Mouse (Mus musculus) brain, embryonic 18.5 days (tissue): ENCODE measurements around the gene Rsph1.

Experiments used
- DNase-seq: peaks from one replicate; pipeline ENCODE4 v3.0.0-alpha.2; 2012; ENCODE audit warnings: low read depth, low spot score

Rsph1 gene

GRCm38 (mm10) chr17:31209376-31209930, 67.7 kb downstream of the Rsph1 start:
- no peak for DNase-seq

DNA sequence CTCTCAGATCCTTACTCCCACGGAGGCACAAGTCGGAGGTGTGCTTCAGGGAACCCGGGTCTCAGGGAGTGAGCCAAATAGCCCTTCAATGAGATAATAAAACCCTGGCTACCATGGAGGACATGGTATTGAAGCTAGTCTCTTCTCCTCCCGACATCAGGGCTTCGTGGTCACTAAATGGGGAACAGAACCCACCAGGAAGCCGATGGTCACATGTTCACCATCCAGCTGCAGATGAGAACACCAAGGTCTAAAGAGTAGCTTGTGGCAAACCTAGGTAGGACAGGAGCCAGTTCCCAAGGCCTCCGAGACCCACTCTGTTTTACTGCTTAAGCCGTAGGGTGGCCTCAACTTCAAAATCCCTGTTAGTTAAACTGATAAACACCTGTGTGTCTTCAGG, 68.5 kb downstream of the Rsph1 start:
- no peak for DNase-seq

DNA sequence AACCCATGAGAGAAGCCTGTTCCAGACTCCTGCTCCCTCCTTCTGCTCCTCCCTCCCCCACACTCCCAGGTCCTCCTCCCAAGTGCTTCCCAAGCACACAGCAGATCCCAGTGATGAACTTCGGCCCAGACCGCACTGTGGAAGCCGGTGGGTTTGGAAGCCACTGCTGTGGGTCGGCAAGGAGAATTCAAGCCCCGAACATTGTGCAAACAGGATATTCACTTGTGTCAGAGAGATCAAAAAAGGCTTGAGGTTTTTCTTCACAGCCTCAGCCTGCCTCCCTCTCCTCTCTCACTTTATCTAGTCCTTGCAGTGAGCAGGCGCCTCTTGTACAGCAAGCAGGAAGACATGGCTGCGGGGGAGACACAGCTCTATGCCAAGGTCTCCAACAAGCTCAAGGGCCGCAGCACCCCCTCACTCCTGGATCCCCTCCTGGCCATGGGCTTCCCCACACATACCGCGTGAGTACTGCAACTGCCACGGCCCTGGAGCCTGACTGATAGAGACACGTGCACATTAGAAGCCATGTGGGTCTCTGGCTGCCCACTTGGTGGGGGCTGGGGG, 69.3 kb downstream of the Rsph1 start, which contains the start of gene Ubash3a:
Gene Ubash3a, plus strand, starts transcription at position 103 of the 564 bp plus-strand sequence.
- DNase-seq = no peak
